Mouse (Mus musculus) c-Kit-positive CD71-positive TER-119-negative erythroid progenitor cells, embryonic 14.5 days (primary cell): ENCODE data around the gene Icam1.
A peak's percentile ranks its signal among the peaks of the same experiment; 100 is the strongest.

Source experiments
- DNase-seq: peaks from one replicate; pipeline ENCODE4 v3.0.0-alpha.2; 2013; ENCODE audit warnings: low read depth

Gene Icam1

DNA sequence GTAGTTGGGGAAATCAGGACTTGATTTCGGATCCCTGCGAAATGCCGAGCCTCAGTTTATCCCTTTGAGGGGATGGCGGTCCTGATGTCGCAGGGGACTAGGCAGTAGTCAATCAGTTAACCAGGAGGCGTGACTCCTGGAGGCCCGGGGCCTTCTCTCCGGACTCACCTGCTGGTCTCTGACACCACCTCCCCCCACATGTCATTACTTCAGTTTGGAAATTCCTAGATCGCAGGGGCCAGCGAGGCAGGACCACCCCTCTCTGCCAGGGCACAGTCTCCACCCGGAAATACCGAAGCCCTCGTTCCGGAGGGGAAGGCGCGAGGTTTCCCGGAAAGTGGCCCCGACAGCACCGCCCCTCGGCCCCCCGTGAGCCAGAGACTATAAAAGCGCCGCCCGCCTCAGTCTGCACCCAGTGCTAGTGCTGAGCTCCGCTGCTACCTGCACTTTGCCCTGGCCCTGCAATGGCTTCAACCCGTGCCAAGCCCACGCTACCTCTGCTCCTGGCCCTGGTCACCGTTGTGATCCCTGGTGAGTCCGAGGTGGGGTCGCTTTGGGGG lies at the start of gene Icam1:
Gene Icam1, plus strand, starts transcription at position 415 of the 560 bp plus-strand sequence.
- DNase-seq, result no peak

GRCm38 (mm10) chr9:20966008-20966407 lies 49.8 kb upstream of the Icam1 start:
- no peak for DNase-seq

DNA sequence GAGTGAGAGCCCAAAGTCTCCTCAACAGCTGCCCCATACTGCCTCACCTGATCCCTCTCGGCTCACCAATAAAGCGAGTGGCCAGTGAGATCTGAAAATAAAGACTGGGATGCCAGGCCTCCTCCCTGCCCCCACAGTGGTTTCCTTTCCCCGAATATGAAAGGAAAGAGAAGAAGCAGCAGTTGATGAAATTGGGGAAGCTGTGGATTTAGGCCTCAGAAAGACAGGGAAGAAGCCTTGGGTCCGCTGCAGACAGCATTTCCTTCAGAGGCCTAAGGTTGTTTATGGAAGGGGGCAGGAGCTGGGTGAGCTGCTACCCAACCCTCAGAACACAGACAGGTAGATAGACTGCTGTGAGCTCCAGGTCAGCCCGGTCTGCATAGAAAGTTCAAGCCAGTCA lies 49.0 kb upstream of the Icam1 start:
- DNase-seq, result no peak

GRCm38 (mm10) chr9:20971751-20972140 lies 44.0 kb upstream of the Icam1 start:
- DNase-seq, result no peak

GRCm38 (mm10) chr9:20972141-20972992 lies 43.4 kb upstream of the Icam1 start:
- no peak for DNase-seq

DNA sequence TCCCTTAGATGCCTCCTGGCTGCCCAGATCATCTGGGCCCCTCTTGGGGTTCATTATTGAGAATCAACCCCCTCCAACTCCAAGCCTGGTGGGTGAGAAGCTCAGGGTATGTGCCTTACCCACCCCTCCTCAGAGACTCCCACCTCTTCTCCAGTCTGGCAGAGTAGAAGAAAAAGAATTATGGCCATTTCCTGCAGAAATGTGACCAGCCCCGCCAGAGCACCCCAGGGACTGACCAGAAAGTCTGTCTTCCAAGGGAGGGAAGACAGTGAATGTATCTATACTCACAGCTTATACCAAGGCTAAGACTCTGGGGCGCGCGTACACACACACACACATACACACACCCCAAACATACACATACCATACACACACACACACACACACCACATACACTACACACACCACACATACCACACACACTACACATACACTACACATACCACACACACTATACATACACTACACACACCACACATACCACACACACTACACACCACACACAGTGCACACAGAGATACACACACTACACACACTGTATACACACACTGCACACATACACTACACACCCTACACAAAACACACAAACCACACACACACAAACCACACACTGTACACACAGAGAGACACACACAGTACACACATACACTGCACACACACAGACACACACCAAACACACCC lies 42.6 kb upstream of the Icam1 start:
- DNase-seq, result no peak

DNA sequence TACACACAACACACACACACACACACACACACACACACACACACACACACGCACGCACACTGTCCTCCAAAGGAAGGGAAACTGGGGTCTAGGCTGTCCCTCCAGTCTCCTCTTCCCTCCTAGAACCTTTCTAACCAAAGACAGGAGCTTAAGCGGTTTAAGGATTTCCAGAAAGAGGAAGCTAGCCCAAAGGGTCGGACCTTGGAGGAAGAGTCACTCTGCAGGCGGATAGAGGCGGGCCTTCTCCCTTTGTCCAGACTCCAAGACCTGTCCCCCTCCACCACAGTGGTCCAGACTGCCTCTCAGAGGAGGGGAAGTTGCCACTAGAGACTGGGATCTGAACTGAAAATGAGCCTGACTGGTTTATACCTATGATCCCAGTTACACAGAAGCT lies 42.1 kb upstream of the Icam1 start:
- no peak for DNase-seq

DNA sequence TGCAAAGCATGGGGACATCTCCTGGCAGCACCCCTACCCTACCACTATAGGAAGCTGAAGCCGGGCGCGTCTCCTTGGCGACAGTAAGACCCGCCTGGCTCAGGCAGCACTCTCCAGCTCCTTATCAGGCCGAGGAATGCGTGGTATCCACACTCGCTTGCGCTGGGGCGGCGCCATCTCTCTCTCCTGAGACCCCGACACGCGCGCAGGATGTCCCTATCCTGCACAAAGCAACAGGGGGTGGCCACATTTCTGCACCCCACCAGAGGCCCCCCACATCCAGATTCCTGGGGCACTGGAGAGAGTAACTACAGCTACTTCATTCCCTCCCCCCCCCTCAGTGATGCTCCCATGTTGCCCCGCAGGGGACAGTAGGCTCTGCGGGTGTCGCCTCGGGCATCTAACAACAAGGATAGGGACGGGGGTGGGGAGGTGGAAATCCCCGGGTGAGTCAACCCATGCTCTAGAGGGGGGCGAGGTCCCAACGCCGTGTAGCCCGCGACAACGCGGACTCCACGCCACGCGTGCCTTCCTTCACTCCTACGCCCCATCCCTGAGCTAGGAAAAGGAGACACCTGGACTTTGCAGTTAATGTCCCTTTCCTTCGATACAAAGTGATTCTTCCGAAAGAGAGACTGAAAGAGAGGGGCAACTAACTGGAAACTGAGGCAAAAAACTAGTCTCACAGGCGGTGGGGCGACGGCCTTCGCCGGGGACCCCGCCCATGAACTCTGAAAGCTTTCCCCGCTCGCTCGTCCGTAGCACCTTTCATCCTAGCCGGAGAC lies 40.2 kb upstream of the Icam1 start:
- no peak for DNase-seq

- DNase-seq, result peak; percentile 49
Measured at GRCm38 (mm10) chr9:20976216-20976960, 39.4 kb upstream of the Icam1 start, which contains the start of gene S1pr2. Gene S1pr2, minus strand, starts transcription at chr9:20976781.

DNA sequence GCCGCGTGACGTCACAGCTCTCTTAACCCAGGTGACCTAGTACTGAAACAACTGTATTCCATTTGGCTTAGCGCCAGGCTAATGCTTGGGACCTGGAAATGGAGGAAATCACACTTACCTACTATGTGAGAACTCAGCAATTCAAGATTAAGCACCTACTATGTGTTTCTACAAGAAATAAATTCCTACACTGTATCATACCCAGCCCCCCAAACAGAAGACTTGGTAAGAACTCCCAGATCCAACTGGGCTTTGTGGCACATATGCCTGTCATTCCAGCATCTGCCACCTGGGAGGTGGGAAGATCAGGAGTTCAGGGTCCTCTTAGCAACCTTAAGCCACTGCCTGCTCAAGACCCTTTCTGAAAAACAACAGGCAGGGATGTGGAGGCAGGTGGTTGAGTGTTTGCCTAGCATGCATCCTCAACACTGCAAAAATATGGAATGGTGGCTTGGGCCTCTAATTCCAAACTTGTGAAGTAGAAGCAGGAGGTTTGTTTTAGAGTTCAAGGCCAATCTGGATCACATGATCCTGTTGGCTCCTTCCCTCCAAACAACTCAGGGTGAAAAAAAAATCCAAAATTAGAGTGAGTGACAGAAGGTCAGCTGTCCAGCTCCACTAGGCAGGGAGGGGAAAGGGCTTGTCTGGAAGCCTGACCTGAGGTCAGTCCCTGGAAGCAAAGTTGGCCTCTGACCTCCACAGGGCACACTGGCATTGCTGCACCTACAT lies 38.7 kb upstream of the Icam1 start:
- no peak for DNase-seq

DNA sequence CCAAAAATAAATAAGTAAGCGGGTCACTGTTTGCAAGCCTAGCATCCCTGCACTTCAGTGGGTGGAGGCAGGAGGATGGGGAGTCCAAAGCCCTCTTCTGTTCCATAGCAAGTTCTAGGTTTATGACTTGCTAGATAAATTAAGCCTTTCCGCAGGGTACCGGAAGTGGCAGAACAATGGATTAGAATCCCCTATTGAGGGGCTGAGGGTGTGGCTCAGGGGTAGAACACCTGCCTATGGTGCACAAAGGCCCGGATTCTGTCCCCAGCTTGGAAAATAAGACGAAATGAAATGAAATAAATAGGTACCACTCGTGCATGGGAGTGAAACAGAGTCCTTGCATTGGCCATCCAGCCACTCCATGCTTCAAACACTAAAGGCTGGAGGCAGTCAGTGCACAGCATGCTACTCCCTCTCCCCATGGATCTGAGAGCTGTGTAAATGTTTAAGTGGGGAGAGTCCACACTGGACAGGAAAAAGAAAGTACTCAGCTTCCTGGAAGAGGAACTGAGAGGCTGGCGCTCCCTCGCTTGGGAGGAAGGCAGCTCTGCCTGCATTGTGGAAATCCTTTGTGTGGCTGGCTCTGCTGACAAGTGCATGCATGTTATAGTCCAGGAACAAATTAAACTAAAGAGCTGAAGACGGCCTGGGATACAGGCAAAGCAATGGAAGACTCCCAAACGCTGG lies 37.2 kb upstream of the Icam1 start:
- no peak for DNase-seq

- DNase-seq, result no peak
Measured at GRCm38 (mm10) chr9:20979181-20979580, 36.6 kb upstream of the Icam1 start.

DNA sequence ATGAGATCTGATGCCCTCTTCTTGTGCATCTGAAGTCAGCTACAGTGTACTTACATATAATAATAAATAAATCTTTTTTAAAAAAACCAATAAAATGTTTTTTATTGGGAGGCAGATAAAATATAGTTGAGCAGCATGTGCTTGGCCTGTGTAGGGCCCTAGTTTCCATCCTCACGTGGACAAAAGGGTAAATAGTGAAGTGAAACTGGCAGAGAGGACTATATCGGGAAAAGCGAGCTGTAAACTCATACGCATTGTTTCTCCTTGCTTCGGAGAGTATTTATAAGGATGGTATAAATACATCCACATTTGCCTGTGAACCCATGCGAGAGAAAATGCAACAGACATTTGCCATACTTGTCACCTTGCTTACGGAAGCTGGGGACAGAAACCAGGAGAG lies 36.0 kb upstream of the Icam1 start:
- DNase-seq, result no peak

DNA sequence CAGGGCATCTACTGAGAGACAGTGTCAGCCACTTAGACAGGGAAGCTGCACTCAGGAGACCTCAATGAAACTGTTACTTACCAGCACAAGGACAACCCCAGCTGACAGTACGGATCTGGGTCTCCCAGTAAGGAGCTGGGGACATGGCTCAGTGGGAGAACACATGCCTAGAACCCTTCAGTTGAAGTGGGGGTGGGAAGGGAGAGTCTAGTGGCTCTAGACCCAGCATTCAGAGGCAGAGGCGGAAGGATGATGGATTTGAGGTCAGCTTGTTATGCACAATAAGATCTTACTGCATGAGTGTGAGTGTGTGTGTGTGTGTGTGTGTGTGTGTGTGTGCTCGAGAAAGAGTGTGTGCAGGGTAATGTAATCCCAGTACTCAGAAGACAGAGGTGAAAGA lies 33.6 kb upstream of the Icam1 start:
- DNase-seq, result no peak

GRCm38 (mm10) chr9:20983169-20983568 lies 32.6 kb upstream of the Icam1 start:
- no peak for DNase-seq

- DNase-seq, result no peak
Measured at GRCm38 (mm10) chr9:20986952-20987686, 28.7 kb upstream of the Icam1 start.

- no peak for DNase-seq
Measured at GRCm38 (mm10) chr9:20987953-20988352, 27.8 kb upstream of the Icam1 start.

DNA sequence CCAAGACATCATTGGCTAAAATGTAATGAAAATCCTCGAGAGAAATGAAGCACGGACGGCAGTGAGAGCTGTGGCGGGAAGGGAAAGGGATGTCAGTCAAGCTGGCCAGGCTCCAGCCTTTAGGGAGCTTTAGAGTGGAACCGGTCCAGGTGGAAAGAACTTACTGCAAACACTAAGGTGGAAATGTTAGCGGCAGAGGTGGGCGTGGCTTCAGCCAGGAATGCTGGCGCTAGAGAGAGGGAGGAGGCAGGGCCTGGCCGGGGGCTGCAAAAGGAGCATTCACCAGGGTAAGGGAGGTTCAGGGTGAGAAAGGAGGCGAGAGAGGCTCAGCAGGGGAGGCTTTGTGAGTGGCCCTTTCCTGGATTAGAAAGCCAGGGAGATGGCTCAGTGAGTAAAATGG lies 24.9 kb upstream of the Icam1 start:
- no peak for DNase-seq

GRCm38 (mm10) chr9:20991587-20991986 lies 24.2 kb upstream of the Icam1 start:
- no peak for DNase-seq
